In genomic region chr4:101427886-101428680, GRCm38 (mm10) we compare ENCODE assay signal across 21 mouse cellular contexts. TPM values are rescaled to one million over a fixed set of nuclear protein-coding genes. Genes with fewer than 3 reads are reported as not detected.
A peak's percentile ranks its signal among the peaks of the same experiment; 100 is the strongest.
DNase-seq lines count a peak whose midpoint lies in the region; ATAC-seq and TF ChIP-seq lines count a peak whose summit lies in the region.
"Had no signal": no experiment of that assay in that cellular context is flagged by ENCODE, and none has a peak within 500 bp of the region (broad histone marks: within the 10 kb centered on the region; RNA-seq: fewer than 3 reads in every experiment).

No protein-coding gene starts in this region.

- H3K9ac ChIP-seq in kidney, embryonic 16.5 days (replicated peaks; ENCODE audit: low read length), result no peak overlapping the region
- no peak overlapping the region for H3K9ac ChIP-seq in liver, embryonic 16.5 days (ENCODE audit: low read depth, low read length)
- no peak overlapping the region for H3K9ac ChIP-seq in liver, embryonic 11.5 days (ENCODE audit: low read depth, low read length)
- 0 out of 2 replicates have a peak overlapping the region, but pooled peaks have one; percentile 16 for H3K9ac ChIP-seq in liver, postnatal 0 days (replicated peaks)
- H3K9ac ChIP-seq: embryonic facial prominence, embryonic 13.5 days; forebrain, embryonic 12.5 days; forebrain, postnatal 0 days; heart, embryonic 15.5 days; hindbrain, embryonic 14.5 days had no signal

- H3K27ac ChIP-seq in kidney, embryonic 16.5 days (ENCODE audit: low read length), result no peak overlapping the region
- H3K27ac ChIP-seq in liver, embryonic 16.5 days (ENCODE audit: low read length), result no peak overlapping the region
- no peak overlapping the region for H3K27ac ChIP-seq in liver, embryonic 11.5 days (ENCODE audit: low read depth, low read length)
- H3K27ac ChIP-seq in liver, postnatal 0 days (ENCODE audit: low read depth), result peak overlapping the region; percentile 76
- H3K27ac ChIP-seq: embryonic facial prominence, embryonic 13.5 days; forebrain, embryonic 12.5 days; heart, adult 2 months; heart, embryonic 15.5 days; hindbrain, embryonic 10.5 days; hindbrain, embryonic 14.5 days had no signal

- ATAC-seq in kidney, embryonic 16.5 days (ENCODE audit: low FRiP score, low TSS enrichment), result no peak
- peak; percentile 66 for ATAC-seq in liver, embryonic 16.5 days (ENCODE audit: low read depth)
- no peak for ATAC-seq in liver, embryonic 11.5 days (replicated peaks; ENCODE audit: low FRiP score)
- ATAC-seq in liver, postnatal 0 days, result peak; percentile 31
- ATAC-seq: forebrain, postnatal 0 days had no signal

- DNase-seq in cerebellum, postnatal 25 days, result peak; percentile 5 to 11
- no peak for DNase-seq in cerebellum, adult 9-10 months
- peak; percentile 75 to 86 for DNase-seq in kidney, adult 8-10 months
- DNase-seq in liver, embryonic 11.5 days (ENCODE audit: low spot score), result no peak
- DNase-seq in liver, postnatal 0 days, result no peak
- DNase-seq in retina, postnatal 1 day, result no peak
- DNase-seq: adrenal gland, postnatal 10 days; cerebellum, adult 11 months; cerebellum, postnatal 10 days; forebrain, postnatal 0 days; gastrocnemius, postnatal 14 days; heart, adult 2 months; heart, postnatal 14 days had no signal

- H3K9me3 ChIP-seq in kidney, embryonic 16.5 days (ENCODE audit: low read length), result no peaks in the 10 kb centered on the region
- H3K9me3 ChIP-seq in liver, embryonic 16.5 days (replicated peaks; ENCODE audit: control insufficient read depth, low read length), result no peaks in the 10 kb centered on the region
- no peaks in the 10 kb centered on the region for H3K9me3 ChIP-seq in liver, embryonic 11.5 days (ENCODE audit: control insufficient read depth, low read length)
- no peaks in the 10 kb centered on the region for H3K9me3 ChIP-seq in liver, postnatal 0 days (ENCODE audit: low read length)
- H3K9me3 ChIP-seq: embryonic facial prominence, embryonic 13.5 days; forebrain, embryonic 12.5 days; heart, embryonic 15.5 days; hindbrain, embryonic 10.5 days had no signal

- no peak overlapping the region for H3K4me2 ChIP-seq in kidney, embryonic 16.5 days (replicated peaks; ENCODE audit: low read depth, low read length)
- H3K4me2 ChIP-seq in liver, embryonic 16.5 days (ENCODE audit: low read depth, low read length), result no peak overlapping the region
- H3K4me2 ChIP-seq in liver, embryonic 11.5 days, result no peak overlapping the region
- no peak overlapping the region for H3K4me2 ChIP-seq in liver, postnatal 0 days (ENCODE audit: low read depth, low read length)
- H3K4me2 ChIP-seq: embryonic facial prominence, embryonic 13.5 days; forebrain, embryonic 12.5 days; heart, embryonic 11.5 days; heart, embryonic 15.5 days; hindbrain, embryonic 14.5 days had no signal

- TF ChIP-seq CTCF in liver, postnatal 0 days (IDR thresholded peaks at IDR 0.05; ENCODE audit: low read depth), result no peak

- H3K4me1 ChIP-seq in kidney, embryonic 16.5 days (ENCODE audit: insufficient read depth, low read length), result no peaks in the 10 kb centered on the region; the same call in 1 of the 2 replicates
- H3K4me1 ChIP-seq in liver, embryonic 16.5 days (ENCODE audit: control insufficient read depth, low read depth, low read length), result no peaks in the 10 kb centered on the region; the same call in 1 of the 2 replicates
- H3K4me1 ChIP-seq in liver, embryonic 11.5 days (replicated peaks; ENCODE audit: control insufficient read depth, insufficient read depth, low read length), result peaks cover 13% of the 10 kb centered on the region; the same call in 1 of the 2 replicates
- H3K4me1 ChIP-seq in liver, postnatal 0 days (ENCODE audit: insufficient read depth), result peaks cover 9% of the 10 kb centered on the region; the same call in 1 of the 2 replicates

- no peak for TF ChIP-seq EP300 in liver, postnatal 0 days (IDR thresholded peaks at IDR 0.05; ENCODE audit: low read depth)

- H3K4me3 ChIP-seq in kidney, embryonic 16.5 days (ENCODE audit: low read length), result no peak overlapping the region
- no peak overlapping the region for H3K4me3 ChIP-seq in liver, embryonic 16.5 days (ENCODE audit: low read depth, low read length)
- H3K4me3 ChIP-seq in liver, embryonic 11.5 days (ENCODE audit: low read depth, low read length), result no peak overlapping the region
- no peak overlapping the region for H3K4me3 ChIP-seq in liver, postnatal 0 days (ENCODE audit: low read depth, low read length)
- H3K4me3 ChIP-seq: embryonic facial prominence, embryonic 13.5 days; forebrain, embryonic 12.5 days; heart, adult 2 months; heart, embryonic 15.5 days; hindbrain, embryonic 10.5 days had no signal

- 66% methylated on average over 11 of the region's 11 CpGs for WGBS in kidney, embryonic 16.5 days
- 66% methylated on average over 11 of the region's 11 CpGs for WGBS in liver, embryonic 16.5 days (ENCODE audit: insufficient replicate concordance)
- 87% methylated on average over 11 of the region's 11 CpGs for WGBS in liver, embryonic 11.5 days
- WGBS in liver, postnatal 0 days (ENCODE audit: insufficient replicate concordance), result 67% methylated on average over 11 of the region's 11 CpGs

- no peaks in the 10 kb centered on the region for H3K27me3 ChIP-seq in kidney, embryonic 16.5 days (ENCODE audit: insufficient read depth, low read length)
- no peaks in the 10 kb centered on the region for H3K27me3 ChIP-seq in liver, embryonic 16.5 days (ENCODE audit: control insufficient read depth, insufficient read depth, low read depth, low read length)
- no peaks in the 10 kb centered on the region for H3K27me3 ChIP-seq in liver, embryonic 11.5 days (replicated peaks; ENCODE audit: control insufficient read depth, insufficient read depth, low read length)
- no peaks in the 10 kb centered on the region for H3K27me3 ChIP-seq in liver, postnatal 0 days (ENCODE audit: insufficient read depth, low read length)
- H3K27me3 ChIP-seq: embryonic facial prominence, embryonic 13.5 days; forebrain, embryonic 12.5 days; heart, embryonic 15.5 days had no signal

- H3K36me3 ChIP-seq in kidney, embryonic 16.5 days (ENCODE audit: insufficient read depth, low read length), result no peaks in the 10 kb centered on the region
- no peaks in the 10 kb centered on the region for H3K36me3 ChIP-seq in liver, embryonic 16.5 days (ENCODE audit: control insufficient read depth, insufficient read depth)
- peaks cover 6% of the 10 kb centered on the region; the same call in 1 of the 2 replicates for H3K36me3 ChIP-seq in liver, embryonic 11.5 days (ENCODE audit: control insufficient read depth, insufficient read depth, low read length)
- H3K36me3 ChIP-seq in liver, postnatal 0 days (replicated peaks; ENCODE audit: insufficient read depth, low read length), result no peaks in the 10 kb centered on the region
- H3K36me3 ChIP-seq: forebrain, embryonic 12.5 days; heart, embryonic 15.5 days had no signal

RNA-seq across cellular contexts. Expression of gene Ak4, which starts 9.0 kb away (rescaled TPM):
- 21.0 and 23.8 TPM in 2 replicates for polyA plus RNA-seq in kidney, embryonic 16.5 days (2015; fragmentation: Nextera tagmentation; extraction: Ambion mirVana)
- 21.1 and 24.3 TPM in 2 replicates for polyA plus RNA-seq in liver, embryonic 16.5 days (2015; fragmentation: Nextera tagmentation; extraction: Ambion mirVana)
- polyA plus RNA-seq in liver, embryonic 11.5 days (2014; fragmentation: Nextera tagmentation; extraction: Ambion mirVana), result 14.8 and 17.0 TPM in 2 replicates
- 27.1 and 31.3 TPM in 2 replicates for polyA plus RNA-seq in liver, postnatal 0 days (2015; fragmentation: Nextera tagmentation; extraction: Ambion mirVana)

Comparison
In these comparisons a context has a peak if more than half of its experiments do, and no peak if none do; other contexts are left out.
1. DNase-seq: peak in cerebellum, postnatal 25 days (2 of 2) and kidney, adult 8-10 months (2 of 2); none in cerebellum, adult 9-10 months (single experiment), liver, embryonic 11.5 days (single experiment), liver, postnatal 0 days (single experiment) and retina, postnatal 1 day (single experiment).
2. ATAC-seq: peak in liver, embryonic 16.5 days (single experiment) and liver, postnatal 0 days (single experiment); none in kidney, embryonic 16.5 days (single experiment) and liver, embryonic 11.5 days (single experiment).